Mouse (Mus musculus) limb, embryonic 10.5 days (tissue): ENCODE results near the gene Ptpn23. TPM values are rescaled to one million over a fixed set of nuclear protein-coding genes. Genes with fewer than 3 reads are reported as not detected.
A peak's percentile ranks its signal among the peaks of the same experiment; 100 is the strongest.

Experiments used
- DNase-seq: peaks from one replicate; pipeline ENCODE4 v3.0.0-alpha.2; 2017; ENCODE audit warnings: low spot score
- H3K27ac ChIP-seq: fragments of 300-500 bp; sonication (generic); 2 replicates; pipeline ENCODE4 v1.5.1; 2016; ENCODE audit warnings: mild to moderate bottlenecking
- H3K27me3 ChIP-seq: fragments of 300-500 bp; sonication (generic); 2 replicates; pipeline ENCODE4 v1.6.1; 2016; ENCODE audit warnings: low read depth, mild to moderate bottlenecking; ENCODE audit not compliant: poor library complexity, severe bottlenecking
- H3K36me3 ChIP-seq: fragments of 300-500 bp; sonication (generic); 2 replicates; pipeline ENCODE4 v1.6.1; 2016; ENCODE audit warnings: mild to moderate bottlenecking, moderate library complexity
- H3K4me1 ChIP-seq: fragments of 300-500 bp; sonication (generic); 2 replicates; pipeline ENCODE4 v1.6.1; 2016
- H3K4me3 ChIP-seq: fragments of 300-500 bp; sonication (generic); 2 replicates; pipeline ENCODE4 v1.5.1; 2016; ENCODE audit warnings: mild to moderate bottlenecking, moderate library complexity
- H3K9me3 ChIP-seq: fragments of 300-500 bp; sonication (generic); replicated peaks from 2 replicates; pipeline ENCODE4 v1.6.1; 2016; ENCODE audit warnings: mild to moderate bottlenecking
- WGBS: fragments of 180-500 bp; shearing (Covaris S2); methylation state at CpG from one replicate; pipeline ENCODE4 v1.1.7; 2016; 5-methylcytosine and 5-hydroxymethylcytosine counted together
- polyA plus RNA-seq: library from polyadenylated mRNA; unstranded; fragments of >200 nt; fragmentation: Nextera tagmentation; extraction: Ambion mirVana; gene quantifications from 2 replicates; pipeline ENCODE4 v1.2.1, GENCODE M21; 2016

Ptpn23 gene
- polyA plus RNA-seq: 18.0 and 18.5 TPM in 2 replicates

- Histone ChIP-seq H3K4me3 (peak within 1 kb of the TSS; percentile 93), H3K27ac (peak within 1 kb of the TSS; percentile 88), H3K4me1 (peaks cover 19% of the 10 kb centered on the region), H3K9me3 (no peaks in the 10 kb centered on the region), H3K27me3 (no peaks in the 10 kb centered on the region), H3K36me3 (peaks cover 23% of the 10 kb centered on the region)
- WGBS: under 1% methylated on average over 39 of the region's 39 CpGs
- peak; percentile 98 for DNase-seq
Measured at GRCm38 (mm10) chr9:110408099-110408773, at the start of gene Ptpn23. Gene Ptpn23, minus strand, starts transcription at chr9:110408213.

- Histone ChIP-seq H3K4me3 (no peak overlapping the region), H3K4me1 (peaks cover 6% of the 10 kb centered on the region), H3K27ac (no peak overlapping the region), H3K36me3 (peaks cover 18% of the 10 kb centered on the region), H3K27me3 (no peaks in the 10 kb centered on the region), H3K9me3 (no peaks in the 10 kb centered on the region)
- no peak for DNase-seq
- 85% methylated on average over 3 of the region's 3 CpGs for WGBS
Measured at GRCm38 (mm10) chr9:110452523-110452922, 44.5 kb upstream of the Ptpn23 start.

GRCm38 (mm10) chr9:110448857-110449617 is 41.0 kb upstream of the Ptpn23 start:
- Histone ChIP-seq H3K4me1 (peaks cover 6% of the 10 kb centered on the region), H3K36me3 (peaks cover 18% of the 10 kb centered on the region), H3K4me3 (no peak overlapping the region), H3K27me3 (no peaks in the 10 kb centered on the region), H3K27ac (peak overlapping the region; percentile 65), H3K9me3 (no peaks in the 10 kb centered on the region)
- 36% methylated on average over 11 of the region's 11 CpGs for WGBS
- DNase-seq: peak; percentile 87

- Histone ChIP-seq H3K4me1 (peaks cover 6% of the 10 kb centered on the region), H3K9me3 (no peaks in the 10 kb centered on the region), H3K36me3 (peaks cover 24% of the 10 kb centered on the region), H3K27ac (no peak overlapping the region), H3K4me3 (no peak overlapping the region), H3K27me3 (no peaks in the 10 kb centered on the region)
- whole genome bisulfite sequencing: 86% methylated on average over 15 of the region's 15 CpGs
- DNase-seq: no peak
Measured at GRCm38 (mm10) chr9:110448356-110448755, 40.3 kb upstream of the Ptpn23 start.

- H3K27ac ChIP-seq: no peak overlapping the region
- no peak for DNase-seq
- no peak overlapping the region for H3K4me3 ChIP-seq
- H3K27me3 ChIP-seq: no peaks in the 10 kb centered on the region
- peaks cover 26% of the 10 kb centered on the region for H3K36me3 ChIP-seq
- H3K4me1 ChIP-seq: no peaks in the 10 kb centered on the region
- WGBS: 91% methylated on average over 6 of the region's 6 CpGs
- no peaks in the 10 kb centered on the region for H3K9me3 ChIP-seq
Measured at GRCm38 (mm10) chr9:110440559-110440958, 32.5 kb upstream of the Ptpn23 start.

- Histone ChIP-seq H3K4me3 (no peak overlapping the region), H3K9me3 (no peaks in the 10 kb centered on the region), H3K4me1 (no peaks in the 10 kb centered on the region), H3K27me3 (no peaks in the 10 kb centered on the region), H3K27ac (no peak overlapping the region), H3K36me3 (peaks cover 30% of the 10 kb centered on the region)
- DNase-seq: no peak
- WGBS: 67% methylated on average over 5 of the region's 5 CpGs
Measured at GRCm38 (mm10) chr9:110440049-110440448, 32.0 kb upstream of the Ptpn23 start.

GRCm38 (mm10) chr9:110436041-110436440 is 28.0 kb upstream of the Ptpn23 start:
- DNase-seq: no peak
- Histone ChIP-seq H3K36me3 (peaks cover 21% of the 10 kb centered on the region), H3K9me3 (no peaks in the 10 kb centered on the region), H3K4me1 (no peaks in the 10 kb centered on the region), H3K27ac (no peak overlapping the region), H3K27me3 (no peaks in the 10 kb centered on the region), H3K4me3 (no peak overlapping the region)
- WGBS: 95% methylated on average over 11 of the region's 11 CpGs

GRCm38 (mm10) chr9:110433045-110433444 is 25.0 kb upstream of the Ptpn23 start:
- no peak for DNase-seq
- Histone ChIP-seq H3K4me3 (no peak overlapping the region), H3K36me3 (peaks cover 45% of the 10 kb centered on the region), H3K4me1 (no peaks in the 10 kb centered on the region), H3K27me3 (no peaks in the 10 kb centered on the region), H3K27ac (no peak overlapping the region), H3K9me3 (no peaks in the 10 kb centered on the region)
- 97% methylated on average over 2 of the region's 2 CpGs for WGBS

GRCm38 (mm10) chr9:110431241-110431640 is 23.2 kb upstream of the Ptpn23 start:
- 88% methylated on average over 8 of the region's 8 CpGs for WGBS
- no peak overlapping the region for H3K27ac ChIP-seq
- H3K27me3 ChIP-seq: no peaks in the 10 kb centered on the region
- no peaks in the 10 kb centered on the region for H3K4me1 ChIP-seq
- no peak for DNase-seq
- no peaks in the 10 kb centered on the region for H3K9me3 ChIP-seq
- peaks cover 55% of the 10 kb centered on the region for H3K36me3 ChIP-seq
- no peak overlapping the region for H3K4me3 ChIP-seq

- Histone ChIP-seq H3K27ac (no peak within 1 kb of the TSS), H3K27me3 (no peaks in the 10 kb centered on the region), H3K4me1 (no peaks in the 10 kb centered on the region), H3K36me3 (no peaks in the 10 kb centered on the region), H3K9me3 (no peaks in the 10 kb centered on the region), H3K4me3 (no peak within 1 kb of the TSS)
- 91% methylated on average over 12 of the region's 12 CpGs for WGBS
- DNase-seq: no peak
Measured at GRCm38 (mm10) chr9:110419511-110420112, 11.6 kb upstream of the Ptpn23 start, which contains the start of gene Ngp. Gene Ngp, plus strand, starts transcription at chr9:110419747.

GRCm38 (mm10) chr9:110413785-110414184 is 5.8 kb upstream of the Ptpn23 start:
- H3K27ac ChIP-seq: no peak overlapping the region
- no peaks in the 10 kb centered on the region for H3K9me3 ChIP-seq
- H3K4me3 ChIP-seq: no peak overlapping the region
- peak; percentile 60 for DNase-seq
- peaks cover 4% of the 10 kb centered on the region for H3K4me1 ChIP-seq
- H3K27me3 ChIP-seq: no peaks in the 10 kb centered on the region
- H3K36me3 ChIP-seq: no peaks in the 10 kb centered on the region
- 66% methylated on average over 9 of the region's 9 CpGs for WGBS

GRCm38 (mm10) chr9:110412926-110413325 is 4.9 kb upstream of the Ptpn23 start:
- WGBS: 86% methylated on average over 7 of the region's 7 CpGs
- Histone ChIP-seq H3K4me1 (peaks cover 8% of the 10 kb centered on the region), H3K36me3 (no peaks in the 10 kb centered on the region), H3K4me3 (no peak overlapping the region), H3K27ac (no peak overlapping the region), H3K27me3 (no peaks in the 10 kb centered on the region), H3K9me3 (no peaks in the 10 kb centered on the region)
- no peak for DNase-seq
